Mouse (Mus musculus): ENCODE measurements around the gene Jmjd8.
"Not testable (repeated sequence)": the region's sequence is repeated elsewhere in the genome, so short reads cannot be mapped to it uniquely, and the experiment has no call there.

- not testable (repeated sequence) for TF ChIP-seq CTCF (IDR thresholded peaks at IDR 0.05; ENCODE audit: borderline replicate concordance, insufficient read depth, low read depth, low read length); POLR2A (IDR thresholded peaks at IDR 0.05; ENCODE audit: borderline replicate concordance, insufficient read depth, low read length)
Observed at GRCm38 (mm10) chr17:25871566-25871965, 42.9 kb downstream of the Jmjd8 start.

Data from cerebellum, adult 2 months (tissue).